Mouse (Mus musculus): ENCODE results near the gene Xdh. TPM values are rescaled to one million over a fixed set of nuclear protein-coding genes. Genes with fewer than 3 reads are reported as not detected.
A peak's percentile ranks its signal among the peaks of the same experiment; 100 is the strongest.

Gene Xdh
- total RNA-seq (2021), result 1 to 10 TPM; 1.1 to 2.1 TPM
- long read RNA-seq, experiment 1, result 0 reads
- long read RNA-seq, experiment 2, result 0 reads

- no peak for DNase-seq (ENCODE audit: low spot score in 2 of 2)
Observed at GRCm38 (mm10) chr17:73950062-73950735, at the start of gene Xdh. TSS of gene Xdh (minus strand) at chr17:73950196.

- DNase-seq (ENCODE audit: low spot score in 2 of 2), result no peak
Observed at GRCm38 (mm10) chr17:73995907-73996645, 46.1 kb upstream of the Xdh start.

GRCm38 (mm10) chr17:73991264-73991663, 41.3 kb upstream of the Xdh start:
- no peak for DNase-seq (ENCODE audit: low spot score in 2 of 2)

- DNase-seq (ENCODE audit: low spot score in 2 of 2), result no peak
Observed at GRCm38 (mm10) chr17:73986571-73986970, 36.6 kb upstream of the Xdh start.

- no peak for DNase-seq (ENCODE audit: low spot score in 2 of 2)
Observed at GRCm38 (mm10) chr17:73985936-73986335, 35.9 kb upstream of the Xdh start.

GRCm38 (mm10) chr17:73984508-73984907, 34.5 kb upstream of the Xdh start:
- no peak for DNase-seq (ENCODE audit: low spot score in 2 of 2)

- DNase-seq (ENCODE audit: low spot score in 2 of 2), result no peak
Observed at GRCm38 (mm10) chr17:73982871-73983270, 32.9 kb upstream of the Xdh start.

- no peak for DNase-seq (ENCODE audit: low spot score in 2 of 2)
Observed at GRCm38 (mm10) chr17:73976066-73976465, 26.1 kb upstream of the Xdh start.

GRCm38 (mm10) chr17:73972648-73973047, 22.7 kb upstream of the Xdh start:
- DNase-seq (ENCODE audit: low spot score in 2 of 2), result no peak

- DNase-seq (ENCODE audit: low spot score in 2 of 2), result no peak
Observed at GRCm38 (mm10) chr17:73971291-73971690, 21.3 kb upstream of the Xdh start.

- DNase-seq (ENCODE audit: low spot score in 2 of 2), result peak; percentile 28 to 34
Observed at GRCm38 (mm10) chr17:73970361-73971027, 20.5 kb upstream of the Xdh start.

GRCm38 (mm10) chr17:73964856-73965255, 14.9 kb upstream of the Xdh start:
- no peak for DNase-seq (ENCODE audit: low spot score in 2 of 2)

- DNase-seq (ENCODE audit: low spot score in 2 of 2), result no peak
Observed at GRCm38 (mm10) chr17:73962628-73963043, 12.6 kb upstream of the Xdh start.

GRCm38 (mm10) chr17:73961801-73962403, 11.9 kb upstream of the Xdh start:
- DNase-seq (ENCODE audit: low spot score in 2 of 2), result no peak

- no peak for DNase-seq (ENCODE audit: low spot score in 2 of 2)
Observed at GRCm38 (mm10) chr17:73960745-73961144, 10.7 kb upstream of the Xdh start.

GRCm38 (mm10) chr17:73952103-73952521, 2.1 kb upstream of the Xdh start:
- DNase-seq (ENCODE audit: low spot score in 2 of 2), result no peak

GRCm38 (mm10) chr17:73950970-73951369, 974 bp upstream of the Xdh start:
- DNase-seq (ENCODE audit: low spot score in 2 of 2), result no peak

- no peak for DNase-seq (ENCODE audit: low spot score in 2 of 2)
Observed at GRCm38 (mm10) chr17:73949498-73949897, 498 bp downstream of the Xdh start.

GRCm38 (mm10) chr17:73948801-73949200, 1.2 kb downstream of the Xdh start:
- DNase-seq (ENCODE audit: low spot score in 2 of 2), result no peak

- peak in 1 of 2 experiments; percentile 27 for DNase-seq (ENCODE audit: low spot score in 2 of 2)
Observed at GRCm38 (mm10) chr17:73948039-73948438, 2.0 kb downstream of the Xdh start.

- DNase-seq (ENCODE audit: low spot score in 2 of 2), result no peak
Observed at GRCm38 (mm10) chr17:73946856-73947255, 3.1 kb downstream of the Xdh start.

GRCm38 (mm10) chr17:73944661-73945060, 5.3 kb downstream of the Xdh start:
- DNase-seq (ENCODE audit: low spot score in 2 of 2), result no peak

All from layer of hippocampus, postnatal 14 days (tissue).